Mouse (Mus musculus): ENCODE results near the gene Bpifa1. TPM values are rescaled to one million over a fixed set of nuclear protein-coding genes. Genes with fewer than 3 reads are reported as not detected.

Bpifa1 gene
- polyA plus RNA-seq, 2 experiments from 2014 or later: not detected

Other genes starting within 250 kb of the Bpifa1 start
- not detected for gene Bpifb6, start 242.5 kb upstream of the Bpifa1 start, polyA plus RNA-seq (2017; shearing (Covaris generic))
- gene Bpifb3, start 224.7 kb upstream of the Bpifa1 start, polyA plus RNA-seq (2017; shearing (Covaris generic)): not detected
- gene Bpifb4, start 204.7 kb upstream of the Bpifa1 start, polyA plus RNA-seq (2017; shearing (Covaris generic)): not detected
- not detected for gene Bpifa6, start 167.9 kb upstream of the Bpifa1 start, polyA plus RNA-seq (2017; shearing (Covaris generic))
- under 1 TPM in 1 of 2 experiments, not detected in 1; 0.83 TPM for gene Bpifa2, start 134.6 kb upstream of the Bpifa1 start, polyA plus RNA-seq (2017; shearing (Covaris generic))
- gene Bpifa3, start 12.5 kb upstream of the Bpifa1 start, polyA plus RNA-seq (2017; shearing (Covaris generic)): not detected
- gene Bpifa5, start 19.7 kb downstream of the Bpifa1 start, polyA plus RNA-seq (2017; shearing (Covaris generic)): not detected
- not detected for gene Bpifb1, start 47.9 kb downstream of the Bpifa1 start, polyA plus RNA-seq (2017; shearing (Covaris generic))
- not detected for gene Bpifb5, start 80.9 kb downstream of the Bpifa1 start, polyA plus RNA-seq (2017; shearing (Covaris generic))
- not detected for gene Bpifb9a, start 115.0 kb downstream of the Bpifa1 start, polyA plus RNA-seq (2017; shearing (Covaris generic))
- not detected for gene Bpifb9b, start 164.3 kb downstream of the Bpifa1 start, polyA plus RNA-seq (2017; shearing (Covaris generic))
- gene Cdk5rap1, start 230.1 kb downstream of the Bpifa1 start, polyA plus RNA-seq (2017; shearing (Covaris generic)): 10 to 100 TPM; 37.5 to 67.2 TPM